Mouse (Mus musculus) heart, postnatal 0 days (tissue): Measurements from ENCODE around the gene Kif21a. TPM values are rescaled to one million over a fixed set of nuclear protein-coding genes. Genes with fewer than 3 reads are reported as not detected.

ENCODE experiments used
- ATAC-seq: fragments of 200-750 bp; cut with Nextera tagmentation; 2 replicates; pipeline ENCODE4 v1.8.0; 2017; ENCODE audit warnings: low read depth, moderate number of reproducible peaks, moderate library complexity; ENCODE audit not compliant: insufficient read depth
- DNase-seq: peaks from one replicate; pipeline ENCODE4 v3.0.0-alpha.2; 2016; ENCODE audit warnings: low spot score
- H3K27ac ChIP-seq: fragments of 300-500 bp; sonication (generic); 2 replicates; pipeline ENCODE4 v1.5.1; 2014; ENCODE audit warnings: low read depth, mild to moderate bottlenecking
- H3K27me3 ChIP-seq: fragments of 300-500 bp; sonication (generic); 2 replicates; pipeline ENCODE4 v1.6.1; 2014; ENCODE audit warnings: low read length, mixed read lengths; ENCODE audit not compliant: control insufficient read depth, insufficient read depth
- H3K36me3 ChIP-seq: fragments of 300-500 bp; sonication (generic); replicated peaks from 2 replicates; pipeline ENCODE4 v1.6.1; 2014; ENCODE audit warnings: low read length, mixed read lengths; ENCODE audit not compliant: control insufficient read depth, insufficient read depth
- H3K4me1 ChIP-seq: fragments of 300-500 bp; sonication (generic); 2 replicates; pipeline ENCODE4 v1.6.1; 2014; ENCODE audit warnings: antibody characterized with exemption; ENCODE audit not compliant: control insufficient read depth, insufficient read depth
- H3K4me2 ChIP-seq: fragments of 300-500 bp; sonication (generic); 2 replicates; pipeline ENCODE4 v1.6.1; 2014; ENCODE audit warnings: low read depth, mild to moderate bottlenecking, low read length, moderate library complexity
- H3K4me3 ChIP-seq: fragments of 300-500 bp; sonication (generic); 2 replicates; pipeline ENCODE4 v1.5.1; 2014; ENCODE audit warnings: low read depth, low read length
- H3K9ac ChIP-seq: fragments of 300-500 bp; sonication (generic); replicated peaks from 2 replicates; pipeline ENCODE4 v1.6.1; 2014; ENCODE audit warnings: low read depth, low read length, mixed read lengths
- H3K9me3 ChIP-seq: fragments of 300-500 bp; sonication (generic); replicated peaks from 2 replicates; pipeline ENCODE4 v1.6.1; 2016; ENCODE audit warnings: low read length; ENCODE audit not compliant: control insufficient read depth
- CTCF ChIP-seq: IDR thresholded peaks from 2 replicates; pipeline ENCODE4 v1.5.1; 2016; ENCODE audit warnings: antibody characterized with exemption, control low read depth, low read depth
- EP300 ChIP-seq: IDR thresholded peaks from 2 replicates; pipeline ENCODE4 v1.6.1; 2016; ENCODE audit warnings: antibody characterized with exemption, low read depth
- WGBS: fragments of 180-500 bp; shearing (Covaris S2); extraction: QIAGEN DNeasy Blood & Tissue Kit; methylation state at CpG from one replicate; pipeline ENCODE4 v1.1.7; 2014; 5-methylcytosine and 5-hydroxymethylcytosine counted together
- polyA plus RNA-seq: library from polyadenylated mRNA; unstranded; fragments of >200 nt; fragmentation: Nextera tagmentation; extraction: Ambion mirVana; gene quantifications from 2 replicates; pipeline ENCODE4 v1.2.1, GENCODE M21; 2015
- total RNA-seq: library from RNA; depleted of rRNA; stranded (reverse); fragments of >200 nt; gene quantifications from 2 replicates; pipeline ENCODE4 v1.2.3, GENCODE M21; 2014; ENCODE audit warnings: low replicate concordance

Kif21a gene
- total and polyA plus RNA-seq, 2 experiments from 2014 or later = 3.6 to 4.0 TPM

DNA sequence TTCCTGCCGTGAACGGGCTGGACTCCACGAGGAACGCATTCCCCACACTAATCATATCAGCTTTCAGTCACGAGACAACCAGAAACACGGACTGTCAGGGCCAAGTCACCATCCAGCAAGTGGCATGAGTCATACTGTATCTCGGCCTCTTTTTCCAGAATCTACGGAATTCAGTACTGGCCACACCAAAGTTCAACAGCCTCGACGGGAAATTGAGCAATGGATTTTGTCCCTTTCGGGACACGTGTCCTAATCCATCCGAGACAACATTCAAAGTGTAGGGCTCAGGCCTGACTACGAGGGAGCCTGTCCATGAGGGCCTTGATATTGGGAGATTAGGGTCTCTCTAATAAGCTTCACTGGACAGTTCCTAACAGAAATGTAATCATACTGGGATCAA, 57.4 kb downstream of the Kif21a start:
- Histone ChIP-seq H3K9ac (no peak overlapping the region), H3K9me3 (no peaks in the 10 kb centered on the region), H3K27me3 (no peaks in the 10 kb centered on the region), H3K4me2 (no peak overlapping the region), H3K4me3 (no peak overlapping the region), H3K4me1 (0 out of 2 replicates have a peak, but pooled peaks cover 5% of the 10 kb centered on the region), H3K36me3 (no peaks in the 10 kb centered on the region), H3K27ac (no peak overlapping the region)
- 36% methylated on average over 14 of the region's 14 CpGs for WGBS
- DNase-seq (peak; percentile 17), ATAC-seq (peak; percentile 41; the same call in 1 of the 2 replicates)
- TF ChIP-seq CTCF (no peak), EP300 (no peak)

DNA sequence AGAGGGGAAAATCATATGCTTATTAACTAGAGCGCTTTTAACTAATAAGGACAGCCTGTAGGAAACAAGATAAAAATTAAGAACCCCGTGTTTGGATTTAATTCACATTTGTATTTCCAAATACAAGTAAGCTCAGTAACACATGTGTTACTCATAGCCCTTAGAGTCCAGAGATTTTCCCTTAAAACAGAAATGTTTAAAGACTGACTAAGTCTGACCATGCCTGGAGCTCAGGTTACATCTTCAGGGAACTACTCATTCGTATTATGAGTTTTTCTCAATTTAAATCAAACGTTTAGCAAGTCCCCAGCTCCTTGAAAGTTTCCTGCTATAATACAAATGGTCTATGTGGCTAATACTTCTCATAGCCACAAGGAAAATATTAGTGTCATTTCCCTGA, 57.9 kb downstream of the Kif21a start:
- 82% methylated on average over 4 of the region's 4 CpGs for WGBS
- DNase-seq (no peak), ATAC-seq (no peak)
- no peak overlapping the region for H3K27ac ChIP-seq
- no peaks in the 10 kb centered on the region for H3K36me3 ChIP-seq
- no peaks in the 10 kb centered on the region for H3K27me3 ChIP-seq
- no peak for TF ChIP-seq EP300
- no peak for TF ChIP-seq CTCF
- H3K4me3 ChIP-seq = no peak overlapping the region
- no peak overlapping the region for H3K4me2 ChIP-seq
- H3K9me3 ChIP-seq = no peaks in the 10 kb centered on the region
- H3K4me1 ChIP-seq = 0 out of 2 replicates have a peak, but pooled peaks cover 5% of the 10 kb centered on the region
- H3K9ac ChIP-seq = no peak overlapping the region

DNA sequence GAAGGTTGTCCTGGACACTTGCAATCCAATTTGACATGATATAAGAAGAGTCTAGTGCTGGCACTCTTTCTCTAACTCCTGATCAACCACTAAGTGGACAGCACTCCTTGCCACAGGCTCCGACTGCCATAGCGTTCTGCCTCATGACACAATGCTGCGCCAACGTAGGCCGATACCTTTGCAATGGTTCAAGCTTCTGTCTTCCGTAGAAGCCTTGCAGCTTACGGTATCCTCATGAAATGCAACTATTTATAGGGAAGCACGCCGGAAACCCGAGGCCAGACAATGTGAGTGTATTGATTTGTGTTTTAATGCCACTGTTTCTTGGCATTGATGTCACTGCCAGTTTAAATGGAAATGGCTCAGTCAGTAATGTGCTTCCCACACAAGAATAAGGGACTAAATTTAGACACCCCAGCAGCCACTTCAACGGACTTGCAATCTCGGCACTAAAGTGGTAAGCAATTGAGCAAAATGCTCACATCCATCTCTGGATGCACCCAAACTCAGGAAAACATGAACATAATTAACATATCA, 62.0 kb downstream of the Kif21a start:
- no peak overlapping the region for H3K4me2 ChIP-seq
- no peak for ATAC-seq
- no peaks in the 10 kb centered on the region for H3K27me3 ChIP-seq
- H3K36me3 ChIP-seq = no peaks in the 10 kb centered on the region
- TF ChIP-seq EP300 = no peak
- no peak overlapping the region for H3K9ac ChIP-seq
- H3K27ac ChIP-seq = no peak overlapping the region
- no peak for DNase-seq
- WGBS = 67% methylated on average over 12 of the region's 12 CpGs
- H3K4me3 ChIP-seq = no peak overlapping the region
- 0 out of 2 replicates have a peak, but pooled peaks cover 5% of the 10 kb centered on the region for H3K4me1 ChIP-seq
- H3K9me3 ChIP-seq = no peaks in the 10 kb centered on the region

- no peak overlapping the region for H3K27ac ChIP-seq
- WGBS = 71% methylated on average over 5 of the region's 5 CpGs
- 0 out of 2 replicates have a peak, but pooled peaks cover 3% of the 10 kb centered on the region for H3K9me3 ChIP-seq
- no peak overlapping the region for H3K4me2 ChIP-seq
- TF ChIP-seq EP300 (no peak), CTCF (no peak)
- no peaks in the 10 kb centered on the region for H3K27me3 ChIP-seq
- no peak overlapping the region for H3K4me3 ChIP-seq
- ATAC-seq = no peak
- H3K4me1 ChIP-seq = no peaks in the 10 kb centered on the region
- peaks cover 17% of the 10 kb centered on the region for H3K36me3 ChIP-seq
- no peak for DNase-seq
- H3K9ac ChIP-seq = no peak overlapping the region
Measured at GRCm38 (mm10) chr15:90975914-90976313, 73.8 kb downstream of the Kif21a start.

- Histone ChIP-seq H3K36me3 (peaks cover 31% of the 10 kb centered on the region; the same call in 1 of the 2 replicates), H3K27ac (no peak overlapping the region), H3K9ac (no peak overlapping the region), H3K9me3 (no peaks in the 10 kb centered on the region), H3K4me1 (no peaks in the 10 kb centered on the region), H3K27me3 (no peaks in the 10 kb centered on the region), H3K4me2 (no peak overlapping the region), H3K4me3 (no peak overlapping the region)
- no peak for ATAC-seq
- TF ChIP-seq EP300 (no peak), CTCF (no peak)
- WGBS = 75% methylated on average over 13 of the region's 13 CpGs
- DNase-seq = no peak
Measured at GRCm38 (mm10) chr15:90971914-90972767, 77.6 kb downstream of the Kif21a start.
